Mouse (Mus musculus): ENCODE data around the gene Chmp6. TPM values are rescaled to one million over a fixed set of nuclear protein-coding genes. Genes with fewer than 3 reads are reported as not detected.

Gene Chmp6
- total RNA-seq, 2 experiments from 2014 or later, result 20.7 to 79.3 TPM

DNA sequence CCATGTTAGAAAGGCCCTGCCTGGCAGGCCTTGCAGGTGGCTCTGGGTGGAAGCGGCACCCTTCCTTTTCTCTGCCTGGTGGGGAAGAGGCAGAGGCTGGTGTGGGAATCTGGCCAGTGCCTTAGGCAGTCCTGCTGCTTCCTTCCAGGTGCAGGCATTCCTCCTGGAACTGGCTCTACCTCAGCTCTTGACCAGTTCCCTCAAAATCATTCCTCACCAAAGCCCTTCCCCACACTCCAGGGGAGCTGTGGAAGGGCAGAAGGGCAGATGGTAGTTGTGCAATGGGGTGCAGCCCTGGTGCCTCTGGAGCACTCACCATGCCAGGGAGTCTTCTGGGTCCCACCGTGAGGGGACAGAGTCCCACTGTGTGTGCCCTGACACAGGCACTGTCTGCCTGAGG lies 23.2 kb downstream of the Chmp6 start:
- no peak for ATAC-seq (ENCODE audit: poor library complexity, severe bottlenecking)

DNA sequence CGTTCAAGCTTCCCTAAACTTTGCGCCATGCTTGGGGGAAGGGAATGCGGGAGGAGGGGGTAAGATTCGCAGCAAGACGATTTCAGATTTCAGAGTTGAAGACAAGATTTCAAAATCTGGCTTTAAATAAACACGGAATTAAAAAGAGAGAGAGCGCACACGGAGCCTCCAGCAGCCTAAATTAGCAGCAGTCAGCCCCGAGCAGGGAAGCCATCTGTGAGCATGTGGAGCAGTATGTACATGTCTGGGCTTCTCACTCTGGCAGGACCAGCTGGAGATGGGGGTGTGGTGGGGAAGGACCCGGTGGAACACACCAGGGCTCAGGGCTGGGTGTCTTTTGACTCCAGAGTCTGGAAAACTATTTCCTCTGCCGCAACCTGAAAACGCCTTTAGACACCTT lies 24.0 kb downstream of the Chmp6 start:
- no peak for ATAC-seq (ENCODE audit: poor library complexity, severe bottlenecking)

GRCm38 (mm10) chr11:119937772-119938502 lies 24.7 kb downstream of the Chmp6 start:
- no peak for ATAC-seq (ENCODE audit: poor library complexity, severe bottlenecking)

DNA sequence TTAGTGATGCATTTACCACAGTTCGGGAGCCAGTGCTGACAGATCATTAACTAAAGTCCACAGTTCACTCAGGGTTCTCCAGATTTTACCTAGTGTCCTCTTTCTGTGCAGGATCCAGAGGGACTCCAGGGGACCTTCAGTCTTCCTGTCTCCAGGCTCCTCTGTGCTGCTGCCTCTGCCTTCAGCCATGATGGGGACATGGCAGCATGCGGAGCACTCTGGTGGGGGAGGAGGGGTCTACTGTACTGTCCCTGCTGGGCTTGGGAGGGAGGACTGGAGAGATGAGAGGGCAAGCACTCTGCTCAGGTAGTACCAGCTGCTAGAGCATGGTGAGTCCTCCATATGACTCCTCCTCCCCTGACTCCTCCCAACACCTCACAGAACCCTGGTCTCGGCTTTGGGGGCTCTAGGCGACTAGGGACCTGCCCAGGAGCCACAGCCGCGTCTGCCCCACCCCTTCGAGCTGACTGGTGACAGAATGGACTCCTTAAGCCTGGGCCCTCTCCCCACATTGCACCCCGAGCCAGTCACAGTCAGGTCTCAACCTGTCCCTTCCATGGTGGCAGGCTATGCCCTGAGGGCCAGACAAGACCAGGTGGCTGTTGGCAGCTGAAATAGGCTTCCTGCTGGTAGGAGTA lies 26.0 kb downstream of the Chmp6 start:
- no peak for ATAC-seq (ENCODE audit: poor library complexity, severe bottlenecking)

GRCm38 (mm10) chr11:119939711-119940106 lies 26.5 kb downstream of the Chmp6 start:
- ATAC-seq (ENCODE audit: poor library complexity, severe bottlenecking), result no peak

DNA sequence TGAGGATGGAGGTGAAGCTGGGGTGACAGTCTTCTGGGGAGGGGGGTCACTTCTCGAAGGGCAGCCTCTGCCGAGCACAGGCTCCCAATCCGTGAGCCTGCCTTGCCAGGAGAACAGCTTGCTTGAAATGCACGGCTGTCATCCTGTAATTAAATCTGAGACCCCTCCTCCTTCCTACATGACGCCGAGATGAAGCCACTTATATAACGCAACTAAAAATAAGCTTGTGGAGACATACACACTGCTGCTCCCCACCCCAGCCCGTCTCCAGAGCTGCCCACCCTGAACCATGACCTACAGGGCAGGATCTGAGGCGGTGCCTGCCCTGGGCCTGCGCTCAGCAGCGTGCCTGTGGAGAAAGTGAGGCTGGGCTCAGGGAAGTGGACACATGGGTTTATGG lies 26.9 kb downstream of the Chmp6 start:
- ATAC-seq (ENCODE audit: poor library complexity, severe bottlenecking), result no peak

GRCm38 (mm10) chr11:119941794-119942193 lies 28.6 kb downstream of the Chmp6 start:
- ATAC-seq (ENCODE audit: poor library complexity, severe bottlenecking), result no peak

- no peak for ATAC-seq (ENCODE audit: poor library complexity, severe bottlenecking)
Measured at GRCm38 (mm10) chr11:119942201-119942726, 29.0 kb downstream of the Chmp6 start.

DNA sequence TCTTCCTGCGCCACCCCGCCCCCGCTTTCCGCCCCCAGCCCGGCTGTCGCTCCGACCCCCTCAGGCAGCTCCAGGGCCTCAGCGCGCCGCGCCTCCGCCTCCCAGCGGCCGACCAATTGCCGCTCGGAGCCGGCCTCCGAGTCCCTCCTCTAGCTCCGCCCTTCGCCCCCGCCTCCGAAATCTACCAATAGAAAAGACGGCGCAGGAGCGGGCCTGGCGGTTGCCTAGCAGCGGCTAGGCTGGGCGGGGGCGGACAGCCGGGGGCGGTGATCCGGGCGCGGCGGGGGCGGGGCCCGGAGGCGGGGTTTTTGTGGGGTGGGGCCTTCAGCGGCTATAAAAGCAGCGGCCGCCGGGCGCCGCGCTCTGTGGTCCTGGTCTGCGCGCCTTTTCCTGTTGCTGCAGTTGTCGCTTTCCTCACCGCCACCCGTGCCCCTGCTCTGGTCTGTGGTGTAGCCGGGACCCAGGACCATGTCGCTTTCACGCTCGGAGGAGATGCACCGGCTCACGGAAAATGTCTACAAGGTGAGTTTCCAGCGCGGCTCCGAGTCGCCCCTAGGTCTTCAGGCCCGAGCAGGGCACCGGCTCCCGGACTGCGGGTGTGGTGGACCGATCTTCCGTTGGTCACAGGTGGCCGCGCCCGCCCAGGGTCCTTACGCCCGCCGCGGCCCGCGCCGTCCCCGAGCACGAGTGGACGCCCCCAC lies 29.6 kb downstream of the Chmp6 start, which contains the start of gene Baiap2:
Gene Baiap2, plus strand, starts transcription at position 37 of the 701 bp plus-strand sequence.
- peak; percentile 93 for ATAC-seq (ENCODE audit: poor library complexity, severe bottlenecking)

- ATAC-seq (ENCODE audit: poor library complexity, severe bottlenecking), result peak; percentile 6; the same call in 1 of the 2 replicates
Measured at GRCm38 (mm10) chr11:119943428-119943988, 30.3 kb downstream of the Chmp6 start.

GRCm38 (mm10) chr11:119945343-119945742 lies 32.1 kb downstream of the Chmp6 start:
- no peak for ATAC-seq (ENCODE audit: poor library complexity, severe bottlenecking)

DNA sequence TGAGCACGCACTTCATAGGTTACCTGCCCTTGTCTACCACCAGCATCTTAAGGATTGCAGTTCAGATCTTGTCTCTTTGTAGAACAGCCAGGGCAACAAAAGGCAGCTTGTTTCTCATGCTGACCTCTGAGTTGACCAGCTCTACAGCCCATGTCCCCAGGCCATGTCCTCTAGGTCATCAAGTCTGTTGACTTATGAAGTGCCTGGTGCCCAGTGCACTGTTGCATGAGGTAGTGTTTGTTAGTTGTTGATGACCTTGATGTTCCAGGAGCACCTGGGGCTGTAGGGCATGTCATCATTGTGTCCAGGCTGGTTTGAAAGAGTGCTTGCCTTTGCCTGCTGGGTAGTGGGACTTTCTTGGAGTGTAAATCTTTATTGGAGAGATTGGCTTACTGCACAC lies 34.2 kb downstream of the Chmp6 start:
- no peak for ATAC-seq (ENCODE audit: poor library complexity, severe bottlenecking)

DNA sequence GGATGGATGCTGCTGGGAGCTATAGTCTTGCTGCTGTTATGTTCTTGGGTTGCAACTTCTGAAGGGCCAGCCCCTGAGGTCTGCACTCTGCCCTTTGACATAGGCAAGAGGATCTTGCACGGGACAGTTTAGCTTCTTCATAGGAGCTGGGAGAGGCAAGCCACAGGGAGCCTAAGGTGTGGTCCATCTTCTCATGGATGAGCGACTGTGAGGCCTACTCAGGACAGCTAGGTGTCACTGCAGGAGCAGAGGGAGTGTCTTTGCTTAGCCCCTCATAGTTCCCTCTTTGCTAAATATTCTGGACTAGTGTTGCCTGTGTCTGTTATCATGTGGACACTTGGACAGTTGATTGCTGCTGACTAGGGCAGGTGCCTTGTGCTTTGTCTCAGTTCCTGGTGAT lies 34.7 kb downstream of the Chmp6 start:
- no peak for ATAC-seq (ENCODE audit: poor library complexity, severe bottlenecking)

DNA sequence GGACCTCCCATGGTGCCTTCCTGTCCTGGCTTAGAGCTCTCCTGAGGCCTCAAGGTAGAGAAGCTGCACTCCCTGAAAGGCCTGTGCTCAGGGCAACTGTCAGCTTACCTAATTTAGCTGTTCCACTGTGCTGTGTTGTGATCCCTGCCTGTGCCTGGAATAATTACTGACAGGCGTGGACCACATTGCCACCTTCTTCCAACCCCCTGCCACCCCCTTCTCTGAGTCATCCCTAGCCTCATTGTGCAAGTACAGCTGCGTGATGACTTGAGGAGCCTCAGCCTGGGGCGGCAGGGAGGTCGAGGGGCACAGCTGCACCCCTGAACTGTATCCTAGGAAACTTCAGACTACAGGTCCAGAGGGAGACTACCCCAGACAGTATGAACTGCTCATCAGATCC lies 35.1 kb downstream of the Chmp6 start:
- no peak for ATAC-seq (ENCODE audit: poor library complexity, severe bottlenecking)

DNA sequence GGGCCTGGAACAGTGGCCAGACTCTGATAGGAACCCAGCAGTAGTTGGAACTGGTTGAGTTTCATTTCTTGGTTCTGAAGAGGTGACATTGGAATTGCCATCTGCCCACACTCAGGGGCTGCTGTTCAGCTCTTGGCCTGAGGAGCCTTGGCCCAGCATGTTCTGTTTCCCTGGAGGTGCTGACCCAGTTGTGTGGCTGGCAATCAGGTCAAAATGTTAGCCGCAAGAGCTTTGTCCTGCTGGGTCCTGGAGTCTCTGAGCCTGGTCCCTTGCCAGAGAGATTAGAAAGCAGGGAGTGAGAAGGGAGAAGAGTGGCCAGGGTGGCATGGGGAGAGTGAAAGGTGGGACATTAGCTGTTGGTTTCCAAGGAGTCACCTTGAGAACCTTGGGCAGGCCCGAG lies 35.6 kb downstream of the Chmp6 start:
- no peak for ATAC-seq (ENCODE audit: poor library complexity, severe bottlenecking)

GRCm38 (mm10) chr11:119950535-119950934 lies 37.3 kb downstream of the Chmp6 start:
- no peak for ATAC-seq (ENCODE audit: poor library complexity, severe bottlenecking)

DNA sequence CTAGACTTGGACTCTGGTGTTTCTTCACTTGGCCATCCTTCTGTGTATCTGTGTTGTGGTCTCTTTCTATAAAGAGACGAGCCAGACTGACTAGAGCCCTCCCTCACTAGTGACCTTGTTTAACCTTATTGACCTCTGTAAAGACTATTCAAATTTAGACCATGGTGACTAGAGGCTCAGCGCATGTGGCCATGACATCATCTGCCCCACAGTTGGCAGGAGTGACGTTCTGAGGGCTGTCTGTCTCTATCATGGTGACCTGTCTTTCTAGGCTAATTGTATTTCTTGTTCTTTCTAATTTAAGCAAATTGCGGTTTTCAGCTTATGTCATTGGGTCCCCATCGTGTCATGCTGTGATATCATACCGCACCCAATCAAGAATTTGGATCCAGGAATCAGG lies 38.1 kb downstream of the Chmp6 start:
- no peak for ATAC-seq (ENCODE audit: poor library complexity, severe bottlenecking)

DNA sequence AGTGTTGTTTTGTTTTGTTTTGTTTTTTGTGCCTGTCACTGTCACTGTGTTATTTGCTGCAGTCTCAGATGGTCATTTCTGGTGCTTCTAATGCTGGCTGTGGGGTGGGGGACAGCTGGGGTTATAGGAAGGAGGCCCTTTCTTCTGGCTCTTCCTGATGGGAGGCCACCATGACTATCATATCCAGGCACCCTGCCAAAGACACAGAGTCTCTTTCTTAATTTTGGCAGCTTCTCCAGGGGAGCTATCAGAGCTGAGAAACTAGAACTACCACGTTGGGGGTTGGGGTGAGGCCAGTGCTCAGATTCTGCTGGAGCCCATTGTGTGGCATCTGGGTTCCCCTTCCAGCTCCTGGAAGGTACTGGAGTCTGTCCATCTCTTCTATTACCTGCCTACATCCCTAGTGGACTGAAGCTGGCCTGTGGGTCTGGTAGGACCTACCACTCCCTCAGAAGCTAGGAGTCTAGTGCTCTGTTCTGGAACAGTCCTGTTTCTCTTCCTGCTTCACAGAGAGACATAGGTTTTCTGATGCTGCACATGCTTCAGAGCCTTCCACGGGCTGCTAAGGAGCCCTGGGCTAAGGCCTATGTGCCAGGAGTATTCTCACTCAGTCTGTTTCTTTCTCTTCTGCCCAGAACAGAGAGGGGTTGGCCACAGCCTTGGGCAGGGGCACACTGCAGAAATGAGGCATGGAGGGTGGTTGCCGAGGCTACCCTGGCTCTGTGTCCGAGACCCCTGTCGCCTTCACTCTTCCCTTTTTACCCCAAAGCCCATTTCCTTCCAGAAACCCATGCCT lies 39.4 kb downstream of the Chmp6 start:
- no peak for ATAC-seq (ENCODE audit: poor library complexity, severe bottlenecking)

DNA sequence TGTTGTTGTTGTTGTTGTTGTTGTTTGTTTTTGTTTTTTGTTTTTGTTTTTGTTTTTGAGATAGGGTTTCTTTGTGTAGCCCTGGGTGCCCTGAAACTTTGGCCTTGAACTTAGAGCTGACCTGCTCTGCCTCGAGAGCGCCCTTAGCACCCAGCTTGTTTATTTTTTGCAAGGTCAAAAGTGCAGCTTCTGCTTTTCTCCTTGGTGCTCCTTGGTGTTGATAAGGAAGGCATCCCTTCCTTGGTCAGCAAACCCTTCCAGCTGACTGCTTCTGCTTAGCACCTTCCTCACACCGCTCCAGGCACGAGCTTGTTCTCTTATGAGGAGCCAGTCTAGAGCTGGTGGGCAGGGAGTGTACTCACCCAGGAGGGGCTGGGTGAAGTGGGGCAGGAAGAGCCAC lies 41.0 kb downstream of the Chmp6 start:
- peak; percentile 58 for ATAC-seq (ENCODE audit: poor library complexity, severe bottlenecking)

DNA sequence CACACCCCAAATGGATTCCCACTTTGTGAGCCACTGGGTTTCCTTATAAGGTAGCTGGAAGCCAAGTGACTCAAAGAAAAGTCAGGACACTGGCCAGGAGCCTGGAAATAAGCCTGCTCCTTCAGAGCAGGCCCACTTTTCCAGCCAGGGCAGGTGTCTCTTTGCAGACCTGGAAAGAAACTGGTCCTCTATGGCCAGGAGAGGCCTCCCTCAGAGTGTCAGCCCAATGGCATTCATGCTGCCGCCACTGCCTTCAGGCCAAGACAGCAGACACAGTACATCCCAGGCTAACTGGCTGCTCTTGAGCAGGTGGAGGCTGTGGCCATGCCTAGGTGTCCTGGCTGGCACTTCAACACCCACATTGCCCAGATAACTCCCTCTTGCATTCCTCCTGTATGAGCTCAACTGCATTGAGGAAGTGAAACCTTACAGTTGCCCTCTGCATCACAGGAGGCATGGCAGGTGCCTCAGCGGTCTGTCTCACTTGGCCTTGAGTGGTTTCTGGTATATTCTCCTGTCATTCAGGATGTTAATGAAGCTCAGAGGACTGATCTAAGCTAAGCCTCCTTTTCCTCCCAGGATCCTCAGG lies 41.6 kb downstream of the Chmp6 start:
- ATAC-seq (ENCODE audit: poor library complexity, severe bottlenecking), result peak; percentile 76
